Mouse (Mus musculus) heart, adult 2 months (tissue): ENCODE results near the gene Ptch2.

ENCODE experiments used
- CTCF ChIP-seq: fragments of 200-600 bp; IDR thresholded peaks from 2 replicates; pipeline ENCODE4 v1.8.1; 2022; ENCODE audit warnings: antibody characterized with exemption, mild to moderate bottlenecking, moderate library complexity
- EP300 ChIP-seq: fragments of 200-500 bp; IDR thresholded peaks from 2 replicates; pipeline ENCODE4 v1.6.1; 2011; ENCODE audit warnings: low read depth, low read length, control low read depth; ENCODE audit not compliant: insufficient read depth
- POLR2A ChIP-seq: fragments of 200-500 bp; IDR thresholded peaks from 2 replicates; pipeline ENCODE4 v1.6.1; 2011; ENCODE audit warnings: mild to moderate bottlenecking, low read depth, low read length, control low read depth; ENCODE audit not compliant: insufficient read depth

GRCm38 (mm10) chr4:117146176-117146575, 50.3 kb downstream of the Ptch2 start:
- TF ChIP-seq POLR2A = no peak
- TF ChIP-seq CTCF = peak; percentile 94
- no peak for TF ChIP-seq EP300
